Mouse (Mus musculus) bone marrow macrophage, adult 2 months (primary cell): ENCODE data around the gene Mrap2.

Source experiments
- CTCF ChIP-seq: IDR thresholded peaks from 2 replicates; pipeline ENCODE4 v1.5.1; 2012; ENCODE audit warnings: low read depth, mild to moderate bottlenecking, low read length, moderate library complexity
- POLR2A ChIP-seq: IDR thresholded peaks from 2 replicates; pipeline ENCODE4 v1.6.1; 2012; ENCODE audit warnings: mild to moderate bottlenecking, low read depth, low read length, borderline replicate concordance

DNA sequence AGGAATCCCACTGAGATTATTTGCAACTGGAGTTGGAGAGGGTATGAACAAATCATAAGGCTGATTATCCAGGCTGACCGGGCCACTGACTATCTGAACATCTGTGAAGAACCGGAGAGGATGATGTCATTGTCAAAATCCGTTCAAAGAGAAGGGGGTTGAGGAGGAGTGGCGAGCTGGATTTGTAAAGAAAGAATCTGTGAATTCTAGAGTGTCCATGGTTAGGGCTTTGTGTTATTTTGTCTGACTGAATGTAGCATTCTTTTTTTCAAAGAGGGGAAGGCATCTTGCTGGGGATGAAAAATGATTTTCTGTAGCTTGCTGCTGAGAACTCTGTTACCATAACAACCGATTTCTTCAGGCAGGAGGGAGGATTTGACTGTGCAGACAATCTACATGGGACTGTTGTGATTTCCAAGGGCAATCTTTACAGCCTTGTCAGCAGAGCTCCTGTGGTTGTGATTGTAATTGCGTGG, 28.6 kb upstream of the Mrap2 start:
- TF ChIP-seq CTCF = no peak
- no peak for TF ChIP-seq POLR2A
